ENCODE assay signal across 9 mouse cellular contexts in the genomic region with DNA sequence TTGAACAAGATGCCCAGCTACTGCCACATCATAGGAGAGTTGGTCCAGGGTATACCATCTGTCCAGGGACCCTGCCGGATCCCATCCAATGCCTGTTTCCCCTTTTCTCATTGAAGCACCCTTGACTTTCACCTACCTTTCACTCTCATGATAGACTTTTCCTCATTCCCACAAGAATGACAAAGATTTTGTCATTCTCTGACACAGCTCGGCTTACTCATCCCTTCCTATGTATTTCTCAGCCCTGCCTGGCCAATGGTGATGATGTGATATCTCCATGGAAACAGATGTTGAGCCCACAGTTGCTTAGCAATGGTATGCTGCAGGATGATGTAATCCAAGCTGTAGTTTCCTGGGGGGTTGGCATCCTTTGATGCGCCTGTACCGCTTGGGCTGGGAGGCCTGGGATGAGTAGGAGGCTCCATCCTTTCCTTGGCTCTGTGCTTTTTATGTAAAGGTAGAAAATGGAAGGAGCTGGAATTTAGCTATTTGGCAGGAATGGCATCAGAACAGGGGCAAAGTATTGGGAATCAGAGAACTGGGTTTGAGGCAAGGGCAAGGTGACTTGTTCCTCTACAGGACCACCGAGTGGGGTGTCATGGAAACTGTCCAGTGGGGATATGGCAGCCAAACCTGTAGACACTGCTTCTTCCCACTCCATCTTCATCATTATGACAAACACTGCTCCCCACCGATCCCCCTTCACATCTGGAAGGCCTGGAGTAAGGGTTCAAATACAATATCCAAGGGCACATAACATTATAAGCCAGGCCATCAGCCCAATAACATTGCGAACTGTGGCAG.
A peak's percentile ranks its signal among the peaks of the same experiment; 100 is the strongest.
DNase-seq lines count a peak whose midpoint lies in the region; ATAC-seq and TF ChIP-seq lines count a peak whose summit lies in the region.
"Had no signal": no experiment of that assay in that cellular context is flagged by ENCODE, and none has a peak within 500 bp of the region (broad histone marks: within the 10 kb centered on the region; RNA-seq: fewer than 3 reads in every experiment).

No protein-coding gene starts in this region.

- H3K4me3 ChIP-seq in cortical plate, adult 2 months (ENCODE audit: insufficient read depth, low read length), result peak overlapping the region; percentile 10
- H3K4me3 ChIP-seq in midbrain, embryonic 16.5 days (ENCODE audit: low read depth, low read length), result no peak overlapping the region
- H3K4me3 ChIP-seq: limb, embryonic 15.5 days had no signal

- peak; percentile 58 for DNase-seq in CD4-positive, CD25-positive, alpha-beta regulatory T cell, adult 2 months (ENCODE audit: low read depth, low spot score)
- peak; percentile 77 to 88 for DNase-seq in layer of hippocampus, adult 8-10 months (ENCODE audit: low spot score in 2 of 2)
- DNase-seq in testis, postnatal 14 days (ENCODE audit: low spot score), result no peak
- no peak for DNase-seq in yolk sac, embryonic 10.5 days (ENCODE audit: low spot score)
- no peak for DNase-seq in kidney, adult 11 months
- no peak for DNase-seq in urinary bladder, postnatal 10 days (ENCODE audit: low spot score)

- H3K9me3 ChIP-seq in midbrain, embryonic 16.5 days (replicated peaks; ENCODE audit: control insufficient read depth, low read length, poor library complexity, severe bottlenecking), result no peaks in the 10 kb centered on the region
- H3K9me3 ChIP-seq: limb, embryonic 15.5 days had no signal

- H3K4me2 ChIP-seq in midbrain, embryonic 16.5 days (ENCODE audit: low read length), result no peak overlapping the region; the same call in 1 of the 2 replicates
- H3K4me2 ChIP-seq: limb, embryonic 15.5 days had no signal

- 0 out of 2 replicates have a peak, but pooled peaks have one; percentile 40 for TF ChIP-seq POLR2A in cortical plate, adult 2 months (IDR thresholded peaks at IDR 0.05; ENCODE audit: extremely low read depth, insufficient read depth, low read length)

- H3K27ac ChIP-seq in cortical plate, adult 2 months (ENCODE audit: insufficient read depth, low read length), result peak overlapping the region; percentile 71
- H3K27ac ChIP-seq in midbrain, embryonic 16.5 days (ENCODE audit: low read length), result peak overlapping the region; percentile 68
- H3K27ac ChIP-seq: limb, embryonic 15.5 days had no signal

- no peaks in the 10 kb centered on the region for H3K27me3 ChIP-seq in midbrain, embryonic 16.5 days (ENCODE audit: control insufficient read depth, insufficient read depth, low read depth, low read length)
- H3K27me3 ChIP-seq: limb, embryonic 15.5 days had no signal

- H3K36me3 ChIP-seq in midbrain, embryonic 16.5 days (ENCODE audit: control insufficient read depth, insufficient read depth, low read length), result no peaks in the 10 kb centered on the region
- H3K36me3 ChIP-seq: limb, embryonic 15.5 days had no signal

- no peak overlapping the region for H3K9ac ChIP-seq in midbrain, embryonic 16.5 days (ENCODE audit: low read depth, low read length)
- H3K9ac ChIP-seq: limb, embryonic 15.5 days had no signal

- peaks cover 12% of the 10 kb centered on the region for H3K4me1 ChIP-seq in cortical plate, adult 2 months (ENCODE audit: control insufficient read depth, insufficient read depth, low read length)
- H3K4me1 ChIP-seq in midbrain, embryonic 16.5 days (ENCODE audit: control insufficient read depth, insufficient read depth, low read length), result peaks cover 15% of the 10 kb centered on the region
- H3K4me1 ChIP-seq: limb, embryonic 15.5 days had no signal

- WGBS in midbrain, embryonic 16.5 days, result 62% methylated on average over 7 of the region's 7 CpGs

- TF ChIP-seq CTCF in cortical plate, adult 2 months (IDR thresholded peaks at IDR 0.05; ENCODE audit: extremely low read depth, insufficient read depth, low read length), result no peak

- ATAC-seq in midbrain, embryonic 16.5 days, result peak; percentile 95

Comparison
In these comparisons a context has a peak if more than half of its experiments do, and no peak if none do; other contexts are left out.
1. DNase-seq: peak in CD4-positive, CD25-positive, alpha-beta regulatory T cell, adult 2 months (single experiment) and layer of hippocampus, adult 8-10 months (2 of 2); none in testis, postnatal 14 days (single experiment), yolk sac, embryonic 10.5 days (single experiment), kidney, adult 11 months (single experiment) and urinary bladder, postnatal 10 days (single experiment).